Mouse (Mus musculus) erythroblast, embryonic 14.5 days (primary cell): ENCODE data around the gene Axin2.

ENCODE experiments used
- GATA1 ChIP-seq: IDR thresholded peaks from 2 replicates; pipeline ENCODE4 v1.6.1; 2012; ENCODE audit warnings: low read length, inconsistent platforms, mixed read lengths
- TAL1 ChIP-seq: IDR thresholded peaks from 3 replicates; pipeline ENCODE4 v1.6.1; 2012; ENCODE audit warnings: low read length, inconsistent platforms, mixed read lengths

- TF ChIP-seq GATA1 (no peak), TAL1 (no peak)
Observed at GRCm38 (mm10) chr11:108921506-108922455, 1.6 kb downstream of the Axin2 start.
